Mouse (Mus musculus) midbrain, postnatal 0 days (tissue): ENCODE data around the gene Hspb11. TPM values are rescaled to one million over a fixed set of nuclear protein-coding genes. Genes with fewer than 3 reads are reported as not detected.

Source experiments
- ATAC-seq: fragments of 200-750 bp; cut with Nextera tagmentation; 2 replicates; pipeline ENCODE4 v1.8.0; 2017; ENCODE audit warnings: moderate number of reproducible peaks, mild to moderate bottlenecking, moderate TSS enrichment, moderate library complexity; ENCODE audit not compliant: low FRiP score
- DNase-seq: peaks from one replicate; pipeline ENCODE4 v3.0.0-alpha.2; 2015; ENCODE audit warnings: low spot score
- H3K27ac ChIP-seq: fragments of 300-500 bp; sonication (generic); 2 replicates; pipeline ENCODE4 v1.5.1; 2014; ENCODE audit warnings: low read depth, mild to moderate bottlenecking, low read length, mixed read lengths
- H3K27me3 ChIP-seq: fragments of 300-500 bp; sonication (generic); 2 replicates; pipeline ENCODE4 v1.6.1; 2014; ENCODE audit warnings: low read length, control low read depth, mixed read lengths; ENCODE audit not compliant: insufficient read depth
- H3K36me3 ChIP-seq: fragments of 300-500 bp; sonication (generic); 2 replicates; pipeline ENCODE4 v1.6.1; 2014; ENCODE audit warnings: low read length, control low read depth, mixed read lengths; ENCODE audit not compliant: insufficient read depth
- H3K4me1 ChIP-seq: fragments of 300-500 bp; sonication (generic); 2 replicates; pipeline ENCODE4 v1.6.1; 2014; ENCODE audit warnings: mild to moderate bottlenecking, control low read depth, antibody characterized with exemption, low read length, mixed read lengths; ENCODE audit not compliant: insufficient read depth
- H3K4me2 ChIP-seq: fragments of 300-500 bp; sonication (generic); 2 replicates; pipeline ENCODE4 v1.6.1; 2014; ENCODE audit warnings: low read depth, mild to moderate bottlenecking, low read length, mixed read lengths; ENCODE audit not compliant: poor library complexity, severe bottlenecking
- H3K4me3 ChIP-seq: fragments of 300-500 bp; sonication (generic); 2 replicates; pipeline ENCODE4 v1.5.1; 2014; ENCODE audit warnings: low read depth, mild to moderate bottlenecking, low read length, moderate library complexity
- H3K9ac ChIP-seq: fragments of 300-500 bp; sonication (generic); replicated peaks from 2 replicates; pipeline ENCODE4 v1.6.1; 2014; ENCODE audit warnings: mild to moderate bottlenecking, low read length, moderate library complexity, mixed read lengths; ENCODE audit not compliant: poor library complexity, severe bottlenecking
- H3K9me3 ChIP-seq: fragments of 300-500 bp; sonication (generic); 2 replicates; pipeline ENCODE4 v1.6.1; 2016; ENCODE audit warnings: low read length, control low read depth
- CTCF ChIP-seq: IDR thresholded peaks from 2 replicates; pipeline ENCODE4 v1.5.1; 2016; ENCODE audit warnings: antibody characterized with exemption, mild to moderate bottlenecking
- WGBS: fragments of 180-500 bp; shearing (Covaris S2); extraction: QIAGEN DNeasy Blood & Tissue Kit; methylation state at CpG from one replicate; pipeline ENCODE4 v1.1.7; 2014; 5-methylcytosine and 5-hydroxymethylcytosine counted together
- polyA plus RNA-seq: library from polyadenylated mRNA; unstranded; fragments of >200 nt; fragmentation: Nextera tagmentation; extraction: Ambion mirVana; gene quantifications from 2 replicates; pipeline ENCODE4 v1.2.1, GENCODE M21; 2015
- total RNA-seq: library from RNA; depleted of rRNA; stranded (reverse); fragments of >200 nt; gene quantifications from 2 replicates; pipeline ENCODE4 v1.2.3, GENCODE M21; 2014; rRNA removed

Gene Hspb11
- total and polyA plus RNA-seq, 2 experiments from 2014 or later = 12.8 to 33.2 TPM

DNA sequence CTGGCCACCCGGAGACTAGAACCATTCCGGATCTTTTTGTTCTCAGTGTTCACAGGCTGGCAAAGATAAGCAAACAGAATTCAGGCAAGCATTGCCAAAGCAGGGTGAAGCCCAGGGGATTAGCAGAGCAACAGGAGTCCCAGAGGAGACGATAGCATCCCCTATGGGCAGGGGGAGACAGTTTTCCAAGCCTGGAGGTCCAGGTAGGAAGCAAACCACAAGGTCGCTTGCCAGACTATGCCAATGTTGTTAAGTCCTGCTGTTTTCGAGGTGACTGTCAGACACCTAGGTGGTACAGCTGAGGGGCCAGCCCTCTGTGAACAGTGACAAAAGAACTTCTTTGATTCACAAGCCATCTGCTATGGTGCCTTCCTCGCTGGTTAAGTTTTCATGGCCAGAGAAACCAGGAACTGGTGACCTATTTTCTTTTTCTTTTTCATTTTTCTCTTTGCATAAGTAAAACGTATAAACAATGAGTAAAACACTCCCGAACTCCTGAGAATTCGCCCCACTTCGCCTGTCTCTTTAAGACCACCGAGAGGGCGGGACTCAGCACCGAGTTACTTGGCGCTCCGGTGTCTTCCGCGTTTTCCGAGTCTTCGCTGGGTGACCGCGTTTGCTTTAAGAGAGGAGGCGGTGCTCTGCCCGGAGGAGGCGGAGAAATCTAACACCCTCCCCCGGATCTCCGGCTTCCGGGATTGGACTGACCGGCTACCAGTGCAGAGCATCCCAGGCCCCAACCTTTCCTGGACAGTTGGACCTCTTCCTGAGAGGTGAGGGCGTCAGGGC, 60.5 kb downstream of the Hspb11 start, which contains the start of gene Yipf1:
TSS of gene Yipf1 (plus strand) at position 674 of the 789 bp plus-strand sequence.
- peak within 1 kb of the TSS; percentile 62 for H3K4me3 ChIP-seq
- H3K4me2 ChIP-seq = peak within 1 kb of the TSS; percentile 69
- peaks cover 9% of the 10 kb centered on the region; the same call in 1 of the 2 replicates for H3K4me1 ChIP-seq
- no peaks in the 10 kb centered on the region for H3K27me3 ChIP-seq
- TF ChIP-seq CTCF = peak; percentile 48
- ATAC-seq = peak; percentile 91
- no peak within 1 kb of the TSS for H3K27ac ChIP-seq
- peak; percentile 94 for DNase-seq
- no peaks in the 10 kb centered on the region for H3K9me3 ChIP-seq
- H3K9ac ChIP-seq = peak within 1 kb of the TSS; percentile 65
- peaks cover 7% of the 10 kb centered on the region for H3K36me3 ChIP-seq
- WGBS = under 1% methylated on average over 29 of the region's 29 CpGs

DNA sequence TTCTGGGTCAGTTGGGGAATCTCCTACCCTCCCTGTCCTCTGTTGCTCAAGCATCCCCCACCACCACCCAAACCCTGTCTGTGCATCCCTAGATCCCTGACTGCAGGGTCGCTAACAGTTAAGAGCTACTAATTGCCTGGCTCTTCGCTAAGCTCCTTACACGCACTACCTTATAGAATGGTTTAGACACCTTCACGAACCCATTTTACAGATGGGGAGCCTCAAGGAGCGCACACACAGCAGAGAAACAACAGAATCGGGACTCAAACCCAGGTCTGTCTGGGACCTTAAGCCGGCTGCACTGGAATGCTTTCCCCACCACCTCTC, 61.0 kb downstream of the Hspb11 start:
- peaks cover 9% of the 10 kb centered on the region; the same call in 1 of the 2 replicates for H3K4me1 ChIP-seq
- no peak for DNase-seq
- no peak for ATAC-seq
- peak overlapping the region; percentile 69 for H3K4me2 ChIP-seq
- 13% methylated on average over 7 of the region's 7 CpGs for WGBS
- no peak for TF ChIP-seq CTCF
- no peaks in the 10 kb centered on the region for H3K27me3 ChIP-seq
- peak overlapping the region; percentile 62 for H3K4me3 ChIP-seq
- no peaks in the 10 kb centered on the region for H3K9me3 ChIP-seq
- peaks cover 11% of the 10 kb centered on the region for H3K36me3 ChIP-seq
- peak overlapping the region; percentile 65 for H3K9ac ChIP-seq
- no peak overlapping the region for H3K27ac ChIP-seq

DNA sequence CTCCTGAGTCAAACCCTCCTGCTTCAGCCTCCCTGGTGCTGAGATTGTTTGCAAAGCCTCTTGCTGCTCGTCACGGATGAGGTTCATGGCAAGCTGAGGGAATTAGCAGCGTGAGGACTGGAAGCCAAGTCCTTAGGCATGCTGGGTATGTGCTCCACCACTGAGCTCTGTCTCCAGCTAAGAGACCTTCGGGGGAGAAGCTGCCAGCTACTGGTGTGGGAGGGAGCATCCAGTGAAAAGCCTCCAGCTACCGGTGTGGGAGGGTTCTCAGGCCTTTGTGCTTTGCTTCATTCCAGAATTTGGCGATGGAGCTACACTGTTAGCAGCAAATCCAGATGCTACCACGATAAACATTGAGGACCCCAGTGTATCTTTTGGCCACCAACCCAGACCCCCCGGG, 65.3 kb downstream of the Hspb11 start:
- Histone ChIP-seq H3K9ac (no peak overlapping the region), H3K9me3 (no peaks in the 10 kb centered on the region), H3K27ac (no peak overlapping the region), H3K27me3 (no peaks in the 10 kb centered on the region), H3K36me3 (peaks cover 18% of the 10 kb centered on the region), H3K4me3 (no peak overlapping the region), H3K4me1 (peaks cover 5% of the 10 kb centered on the region; the same call in 1 of the 2 replicates), H3K4me2 (no peak overlapping the region)
- ATAC-seq (no peak), DNase-seq (no peak)
- TF ChIP-seq CTCF = no peak
- 78% methylated on average over 8 of the region's 8 CpGs for WGBS

GRCm38 (mm10) chr4:107321041-107321440, 67.6 kb downstream of the Hspb11 start:
- peaks cover 28% of the 10 kb centered on the region for H3K36me3 ChIP-seq

DNA sequence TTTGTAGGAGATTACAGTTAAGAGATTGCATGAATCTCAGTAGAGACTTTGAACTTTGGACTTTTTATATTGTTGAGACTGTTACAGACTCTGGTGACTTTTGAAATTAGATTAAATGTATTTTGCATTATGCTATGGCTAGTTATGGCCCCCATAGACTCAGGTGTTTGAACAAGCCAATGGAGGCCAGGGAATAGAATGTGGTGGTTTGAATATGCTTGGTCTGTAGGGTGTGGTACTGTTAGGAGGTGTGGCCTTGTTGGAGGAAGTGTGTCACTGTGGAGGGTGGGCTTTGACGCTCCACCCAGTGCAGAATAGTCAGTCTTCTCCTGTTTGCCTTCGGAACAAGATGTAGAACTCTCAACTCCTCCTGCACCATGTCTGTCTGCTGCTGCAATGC, 69.7 kb downstream of the Hspb11 start:
- H3K4me2 ChIP-seq = no peak overlapping the region
- no peak for TF ChIP-seq CTCF
- WGBS = 98% methylated on average over 2 of the region's 2 CpGs
- no peaks in the 10 kb centered on the region for H3K9me3 ChIP-seq
- no peak overlapping the region for H3K9ac ChIP-seq
- H3K4me1 ChIP-seq = no peaks in the 10 kb centered on the region
- peaks cover 21% of the 10 kb centered on the region for H3K36me3 ChIP-seq
- H3K4me3 ChIP-seq = no peak overlapping the region
- H3K27ac ChIP-seq = no peak overlapping the region
- no peaks in the 10 kb centered on the region for H3K27me3 ChIP-seq
- ATAC-seq (no peak), DNase-seq (no peak)

More at GRCm38 (mm10) chr4:107321041-107321440, 67.6 kb downstream of the Hspb11 start:
- Histone ChIP-seq H3K9ac (no peak overlapping the region), H3K4me1 (no peaks in the 10 kb centered on the region), H3K27ac (no peak overlapping the region), H3K4me2 (no peak overlapping the region), H3K4me3 (no peak overlapping the region), H3K9me3 (no peaks in the 10 kb centered on the region), H3K27me3 (no peaks in the 10 kb centered on the region)
- ATAC-seq (no peak), DNase-seq (no peak)
- WGBS = 87% methylated on average over 2 of the region's 2 CpGs
- no peak for TF ChIP-seq CTCF

- no peak overlapping the region for H3K27ac ChIP-seq
- no peak overlapping the region for H3K9ac ChIP-seq
- WGBS = 97% methylated on average over 8 of the region's 8 CpGs
- no peak overlapping the region for H3K4me3 ChIP-seq
- H3K27me3 ChIP-seq = no peaks in the 10 kb centered on the region
- H3K4me2 ChIP-seq = no peak overlapping the region
- H3K4me1 ChIP-seq = no peaks in the 10 kb centered on the region
- no peaks in the 10 kb centered on the region for H3K9me3 ChIP-seq
- ATAC-seq = no peak
- no peak for DNase-seq
- no peak for TF ChIP-seq CTCF
- H3K36me3 ChIP-seq = peaks cover 13% of the 10 kb centered on the region; the same call in 1 of the 2 replicates
Measured at GRCm38 (mm10) chr4:107328530-107328929, 75.1 kb downstream of the Hspb11 start.

Other genes starting within 250 kb of the Hspb11 start
- gene Mrpl37, start 186.7 kb upstream of the Hspb11 start, total RNA-seq = 51.7 and 53.3 TPM in 2 replicates
- 71.5 and 76.7 TPM in 2 replicates for gene Mrpl37, start 186.7 kb upstream of the Hspb11 start, polyA plus RNA-seq
- 5.1 and 20.5 TPM in 2 replicates for gene Cyb5rl, start 186.6 kb upstream of the Hspb11 start, total RNA-seq
- 4.6 and 5.6 TPM in 2 replicates for gene Cyb5rl, start 186.6 kb upstream of the Hspb11 start, polyA plus RNA-seq
- gene Cdcp2, start 156.7 kb upstream of the Hspb11 start, total RNA-seq = 0.22 TPM in 1 of 2 replicates, not detected in the other
- gene Cdcp2, start 156.7 kb upstream of the Hspb11 start, polyA plus RNA-seq = 0.06 and 0.12 TPM in 2 replicates
- gene Tmem59, start 75.2 kb upstream of the Hspb11 start, total RNA-seq = 127 and 153 TPM in 2 replicates
- gene Tmem59, start 75.2 kb upstream of the Hspb11 start, polyA plus RNA-seq = 338 and 347 TPM in 2 replicates
- 8.1 and 12.1 TPM in 2 replicates for gene Tceanc2, start 74.5 kb upstream of the Hspb11 start, total RNA-seq
- 21.3 and 33.4 TPM in 2 replicates for gene Tceanc2, start 74.5 kb upstream of the Hspb11 start, polyA plus RNA-seq
- not detected in 2 replicates for gene Ldlrad1, start 44.4 kb upstream of the Hspb11 start, total RNA-seq
- gene Ldlrad1, start 44.4 kb upstream of the Hspb11 start, polyA plus RNA-seq = not detected in 2 replicates
- gene Lrrc42, start 61 bp upstream of the Hspb11 start, total RNA-seq = 15.0 and 16.3 TPM in 2 replicates
- gene Lrrc42, start 61 bp upstream of the Hspb11 start, polyA plus RNA-seq = 35.5 and 36.3 TPM in 2 replicates
- gene Dio1, start 53.6 kb downstream of the Hspb11 start, total RNA-seq = not detected in 2 replicates
- not detected in 2 replicates for gene Dio1, start 53.6 kb downstream of the Hspb11 start, polyA plus RNA-seq
- gene Yipf1, start 60.8 kb downstream of the Hspb11 start, total RNA-seq = 53.3 and 58.5 TPM in 2 replicates
- gene Yipf1, start 60.8 kb downstream of the Hspb11 start, polyA plus RNA-seq = 58.9 and 60.8 TPM in 2 replicates
- 32.2 and 36.8 TPM in 2 replicates for gene Ndc1, start 114.2 kb downstream of the Hspb11 start, total RNA-seq
- 20.1 and 21.5 TPM in 2 replicates for gene Ndc1, start 114.2 kb downstream of the Hspb11 start, polyA plus RNA-seq
- 1.4 and 1.8 TPM in 2 replicates for gene Glis1, start 181.0 kb downstream of the Hspb11 start, total RNA-seq
- gene Glis1, start 181.0 kb downstream of the Hspb11 start, polyA plus RNA-seq = 1.5 and 2.1 TPM in 2 replicates